Mouse (Mus musculus): Measurements from ENCODE around the gene Kcnk1. TPM values are rescaled to one million over a fixed set of nuclear protein-coding genes. Genes with fewer than 3 reads are reported as not detected.

The Kcnk1 gene
- total RNA-seq (2021), result 1 to 10 TPM in 1 of 2 experiments, under 1 TPM in 1; 1.00 to 1.1 TPM
- long read RNA-seq, experiment 1, partial matches to known transcripts, result 0 of 3 reads
- long read RNA-seq, experiment 1, other reads (novel, unspliced or antisense), result 0 of 3 reads
- long read RNA-seq, experiment 2, transcript Kcnk1-201 (3 exons, 2,235 nt), result major isoform, 6 of 7 reads
- long read RNA-seq, experiment 2, partial matches to known transcripts, result 1 of 7 reads
- long read RNA-seq, experiment 2, other reads (novel, unspliced or antisense), result 0 of 7 reads

GRCm38 (mm10) chr8:125995101-125995986, at the start of gene Kcnk1:
Kcnk1 (plus strand) TSS chr8:125995170.
- DNase-seq, result peak; percentile 40

GRCm38 (mm10) chr8:125948696-125949308, 46.2 kb upstream of the Kcnk1 start:
- DNase-seq, result no peak

GRCm38 (mm10) chr8:125950007-125950940, 44.7 kb upstream of the Kcnk1 start:
- peak; percentile 84 for DNase-seq

- DNase-seq, result peak; percentile 68
These were observed 39.3 kb upstream of the Kcnk1 start for GRCm38 (mm10) chr8:125955671-125956070.

- no peak for DNase-seq
These were observed 38.2 kb upstream of the Kcnk1 start for GRCm38 (mm10) chr8:125956796-125957195.

GRCm38 (mm10) chr8:125957226-125957993, 37.6 kb upstream of the Kcnk1 start:
- no peak for DNase-seq

GRCm38 (mm10) chr8:125957994-125958368, 37.0 kb upstream of the Kcnk1 start:
- no peak for DNase-seq

GRCm38 (mm10) chr8:125959363-125959771, 35.6 kb upstream of the Kcnk1 start:
- DNase-seq, result no peak

GRCm38 (mm10) chr8:125960037-125960436, 34.9 kb upstream of the Kcnk1 start:
- no peak for DNase-seq

GRCm38 (mm10) chr8:125961790-125962189, 33.2 kb upstream of the Kcnk1 start:
- DNase-seq, result no peak

- DNase-seq, result no peak
These were observed 31.2 kb upstream of the Kcnk1 start for GRCm38 (mm10) chr8:125963807-125964211.

GRCm38 (mm10) chr8:125971336-125971735, 23.6 kb upstream of the Kcnk1 start:
- DNase-seq, result no peak

GRCm38 (mm10) chr8:125975981-125976380, 19.0 kb upstream of the Kcnk1 start:
- no peak for DNase-seq

GRCm38 (mm10) chr8:125980826-125981225, 14.1 kb upstream of the Kcnk1 start:
- DNase-seq, result no peak

- DNase-seq, result no peak
These were observed 11.5 kb upstream of the Kcnk1 start for GRCm38 (mm10) chr8:125983515-125983914.

- no peak for DNase-seq
These were observed 10.8 kb upstream of the Kcnk1 start for GRCm38 (mm10) chr8:125984140-125984539.

- DNase-seq, result no peak
These were observed 9.6 kb upstream of the Kcnk1 start for GRCm38 (mm10) chr8:125985364-125985763.

GRCm38 (mm10) chr8:125986999-125987589, 7.9 kb upstream of the Kcnk1 start:
- no peak for DNase-seq

- DNase-seq, result no peak
These were observed 7.0 kb upstream of the Kcnk1 start for GRCm38 (mm10) chr8:125987996-125988395.

- DNase-seq, result no peak
These were observed 1.3 kb upstream of the Kcnk1 start for GRCm38 (mm10) chr8:125993636-125994035.
